Mouse (Mus musculus) CH12.LX (cell line): ENCODE results near the gene Sdr9c7. TPM values are rescaled to one million over a fixed set of nuclear protein-coding genes. Genes with fewer than 3 reads are reported as not detected.
A peak's percentile ranks its signal among the peaks of the same experiment; 100 is the strongest.

ENCODE experiments used
- DNase-seq: peaks from one replicate; pipeline ENCODE4 v3.0.0-alpha.2; 2013; ENCODE audit errors: extremely low read depth
- H3K27ac ChIP-seq: 2 replicates; pipeline ENCODE4 v1.5.1; 2012; ENCODE audit warnings: low read depth, mild to moderate bottlenecking, control low read depth, moderate library complexity; ENCODE audit not compliant: insufficient read depth
- H3K27me3 ChIP-seq: replicated peaks from 2 replicates; pipeline ENCODE3; 2012; ENCODE audit warnings: inconsistent platforms
- H3K36me3 ChIP-seq, 2 experiments: replicated peaks in 1 of 2; 2 replicates each; pipeline versions ENCODE3 to v1.6.1; 2012; ENCODE audit warnings: inconsistent platforms in 1 of 2, low read length in 1 of 2, mild to moderate bottlenecking in 1 of 2, mixed read lengths in 1 of 2, moderate library complexity in 1 of 2; ENCODE audit not compliant: control insufficient read depth in 1 of 2, insufficient read depth in 1 of 2
- H3K4me1 ChIP-seq, 2 experiments: 2 replicates each; pipeline ENCODE4 v1.6.1; 2012; ENCODE audit warnings: inconsistent platforms in 1 of 2, moderate library complexity in 1 of 2; ENCODE audit not compliant: insufficient read depth in 2 of 2, control insufficient read depth in 1 of 2
- H3K4me2 ChIP-seq: 2 replicates; pipeline ENCODE4 v1.6.1; 2012; ENCODE audit warnings: low read depth, mild to moderate bottlenecking, control low read depth; ENCODE audit not compliant: poor library complexity, insufficient read depth, severe bottlenecking
- H3K4me3 ChIP-seq, 3 experiments: fragments of 150-350 bp in 1 of 3; sonication (generic) in 1 of 3; replicated peaks in 1 of 3; 2 replicates each; pipeline versions ENCODE3 to v1.5.1; 2011 to 2012; ENCODE audit warnings: low read depth in 2 of 3, low read length in 2 of 3, mild to moderate bottlenecking in 2 of 3, moderate library complexity in 2 of 3, control low read depth in 1 of 3, improper control_type of control experiment in 1 of 3, inconsistent platforms in 1 of 3, mixed read lengths in 1 of 3; ENCODE audit not compliant: poor library complexity in 1 of 3
- H3K79me2 ChIP-seq: replicated peaks from 2 replicates; pipeline ENCODE4 v1.6.1; 2012; ENCODE audit warnings: mild to moderate bottlenecking, moderate library complexity; ENCODE audit not compliant: control insufficient read depth, poor library complexity, insufficient read depth, severe bottlenecking; ENCODE audit errors: extremely low read depth
- H3K9ac ChIP-seq: 2 replicates; pipeline ENCODE4 v1.6.1; 2012; ENCODE audit warnings: low read depth, mild to moderate bottlenecking, control low read depth, moderate library complexity; ENCODE audit not compliant: insufficient read depth
- H3K9me3 ChIP-seq: replicated peaks from 2 replicates; pipeline ENCODE3; 2012; ENCODE audit warnings: low read length, inconsistent platforms, mixed read lengths
- BHLHE40 ChIP-seq: IDR thresholded peaks from 2 replicates; pipeline ENCODE4 v1.6.1; 2011; ENCODE audit warnings: mild to moderate bottlenecking, low read depth, low read length, improper control_type of control experiment
- CHD1 ChIP-seq: IDR thresholded peaks from 2 replicates; pipeline ENCODE4 v1.6.1; 2012; ENCODE audit warnings: low read depth, low read length, improper control_type of control experiment, inconsistent platforms
- CTCF ChIP-seq, 2 experiments: IDR thresholded peaks in 1 of 2; conservative IDR thresholded peaks in 1 of 2; 2 replicates each; pipeline ENCODE4 v1.5.1; 2011 to 2012; ENCODE audit warnings: low read depth in 2 of 2, low read length in 2 of 2, improper control_type of control experiment in 1 of 2, inconsistent platforms in 1 of 2, mild to moderate bottlenecking in 1 of 2, moderate library complexity in 1 of 2
- E2F4 ChIP-seq: IDR thresholded peaks from 2 replicates; pipeline ENCODE4 v1.6.1; 2011; ENCODE audit warnings: low read depth, low read length, improper control_type of control experiment; ENCODE audit not compliant: insufficient replicate concordance
- GABPA ChIP-seq: IDR thresholded peaks from 2 replicates; pipeline ENCODE4 v1.6.1; 2012; ENCODE audit warnings: low read depth, low read length, improper control_type of control experiment, inconsistent platforms; ENCODE audit not compliant: insufficient replicate concordance
- JUN ChIP-seq: IDR thresholded peaks from 2 replicates; pipeline ENCODE4 v1.6.1; 2011; ENCODE audit warnings: low read depth, mild to moderate bottlenecking, low read length, improper control_type of control experiment, moderate library complexity; ENCODE audit not compliant: insufficient read depth
- JUND ChIP-seq: conservative IDR thresholded peaks from 2 replicates; pipeline ENCODE4 v1.6.1; 2011; ENCODE audit warnings: low read depth, low read length, improper control_type of control experiment
- MAX ChIP-seq: IDR thresholded peaks from 2 replicates; pipeline ENCODE4 v1.6.1; 2011; ENCODE audit warnings: low read length, improper control_type of control experiment
- MAZ ChIP-seq: IDR thresholded peaks from 2 replicates; pipeline ENCODE4 v1.6.1; 2012; ENCODE audit warnings: low read depth, mild to moderate bottlenecking, inconsistent platforms, low read length, improper control_type of control experiment, moderate library complexity
- MYC ChIP-seq: IDR thresholded peaks from 2 replicates; pipeline ENCODE4 v1.6.1; 2011; ENCODE audit warnings: low read depth, mild to moderate bottlenecking, improper control_type of control experiment, low read length
- NELFE ChIP-seq: IDR thresholded peaks from 2 replicates; pipeline ENCODE4 v1.6.1; 2011; ENCODE audit warnings: low read depth, low read length, improper control_type of control experiment
- PAX5 ChIP-seq: IDR thresholded peaks from 2 replicates; pipeline ENCODE4 v1.6.1; 2012; ENCODE audit warnings: low read length, inconsistent platforms, mixed read lengths
- POLR2A ChIP-seq: IDR thresholded peaks from 2 replicates; pipeline ENCODE4 v1.6.1; 2011; ENCODE audit warnings: low read depth, mild to moderate bottlenecking, improper control_type of control experiment, low read length
- POLR2AphosphoS2 ChIP-seq: IDR thresholded peaks from 2 replicates; pipeline ENCODE4 v1.6.1; 2011; ENCODE audit warnings: low read depth, low read length, improper control_type of control experiment
- RAD21 ChIP-seq: IDR thresholded peaks from 2 replicates; pipeline ENCODE4 v1.6.1; 2011; ENCODE audit warnings: low read depth, mild to moderate bottlenecking, low read length, improper control_type of control experiment, moderate library complexity
- RCOR1 ChIP-seq: conservative IDR thresholded peaks from 2 replicates; pipeline ENCODE4 v1.6.1; 2012; ENCODE audit warnings: low read depth, mild to moderate bottlenecking, inconsistent platforms, low read length, improper control_type of control experiment
- SIN3A ChIP-seq: IDR thresholded peaks from 2 replicates; pipeline ENCODE4 v1.6.1; 2012; ENCODE audit warnings: low read length, improper control_type of control experiment, inconsistent platforms
- SMC3 ChIP-seq: IDR thresholded peaks from 2 replicates; pipeline ENCODE4 v1.6.1; 2011; ENCODE audit warnings: low read depth, low read length, improper control_type of control experiment
- TBP ChIP-seq: conservative IDR thresholded peaks from 2 replicates; pipeline ENCODE4 v1.6.1; 2011; ENCODE audit warnings: low read depth, low read length, improper control_type of control experiment
- ZMIZ1 ChIP-seq: IDR thresholded peaks from 2 replicates; pipeline ENCODE4 v1.6.1; 2012; ENCODE audit warnings: low read depth, mild to moderate bottlenecking, inconsistent platforms, low read length, improper control_type of control experiment
- dilution Hi-C: fragments of 300-500 bp; cut with MboI; formaldehyde crosslinking; loops from 2 replicates; pipeline ENCODE4 v1.14.3; 2020; ENCODE audit warnings: low sequenced_read_pairs; ENCODE audit not compliant: extremely low pct_unique_long_range_greater_than_20kb, extremely low pct_ligation_motif_present
- in situ Hi-C: fragments of 300-500 bp; cut with MboI; formaldehyde crosslinking; loops from 3 replicates; pipeline ENCODE4 v1.14.3; 2019; ENCODE audit warnings: low sequenced_read_pairs, low pct_ligation_motif_present, low pct_unique_long_range_greater_than_20kb, mixed read lengths
- polyA plus RNA-seq: library from polyadenylated mRNA; unstranded; fragments of >175 nt; gene quantifications from 2 replicates; pipeline ENCODE4 v1.2.1, GENCODE M21; 2012; ENCODE audit warnings: low read depth; ENCODE audit not compliant: insufficient read length
- total RNA-seq, 2 experiments: library from RNA; depleted of rRNA; stranded (reverse); fragments of 300-350 nt in 1 of 2; fragments of >200 nt in 1 of 2; gene quantifications; 2 replicates each; pipeline ENCODE4 v1.2.3; 2012 to 2014

Gene Sdr9c7
- total and polyA plus RNA-seq, 3 experiments: not detected

DNA sequence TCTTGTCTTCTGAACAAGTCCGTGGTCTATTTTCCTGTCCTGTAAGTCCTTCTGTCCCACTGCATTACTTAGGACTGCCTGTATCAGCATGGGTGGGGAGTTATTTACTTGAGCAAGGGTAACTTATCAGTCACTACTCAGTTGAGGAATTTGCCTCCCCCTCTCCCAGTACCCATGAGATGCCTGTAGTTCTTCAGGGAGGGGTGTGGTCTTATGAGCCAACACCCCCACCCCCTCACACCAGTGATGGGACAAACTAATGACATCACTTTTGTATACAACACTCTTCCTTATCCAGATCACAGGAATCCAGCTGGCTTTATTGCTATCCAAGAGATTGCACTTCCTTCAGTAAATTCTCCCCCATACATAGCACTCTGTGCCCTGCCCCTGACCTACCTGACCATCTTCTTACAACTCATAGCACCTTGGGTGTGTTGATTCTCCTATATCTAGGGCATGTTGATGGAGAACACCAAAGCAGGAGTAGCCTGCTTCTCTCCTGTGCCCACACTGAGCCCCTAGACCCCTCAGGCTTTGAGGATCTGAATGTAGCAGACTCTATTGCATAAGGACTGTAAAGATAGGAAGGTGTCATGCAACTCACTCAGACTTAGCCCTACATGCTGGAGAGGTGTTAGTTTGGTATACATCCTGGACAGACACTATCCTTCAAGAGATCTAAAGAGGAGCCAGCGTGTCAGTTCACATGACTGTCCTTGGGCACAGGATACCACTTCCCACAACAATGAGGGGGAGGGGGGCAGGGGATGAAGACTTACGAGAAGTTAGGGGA lies 19.9 kb upstream of the Sdr9c7 start:
- Histone ChIP-seq H3K9ac (no peak overlapping the region), H3K4me1 (peaks cover 0 to 12% of the 10 kb centered on the region in 2 experiments; a peak in 1 of 4 replicates), H3K9me3 (no peaks in the 10 kb centered on the region), H3K4me3 (no peak overlapping the region), H3K4me2 (no peak overlapping the region), H3K36me3 (no peaks in the 10 kb centered on the region), H3K27me3 (peaks cover 12% of the 10 kb centered on the region), H3K79me2 (no peaks in the 10 kb centered on the region), H3K27ac (no peak overlapping the region)
- DNase-seq: no peak
- no peak for TF ChIP-seq MAZ
- dilution Hi-C loops (no loop called here), in situ Hi-C loops (no loop called here)

DNA sequence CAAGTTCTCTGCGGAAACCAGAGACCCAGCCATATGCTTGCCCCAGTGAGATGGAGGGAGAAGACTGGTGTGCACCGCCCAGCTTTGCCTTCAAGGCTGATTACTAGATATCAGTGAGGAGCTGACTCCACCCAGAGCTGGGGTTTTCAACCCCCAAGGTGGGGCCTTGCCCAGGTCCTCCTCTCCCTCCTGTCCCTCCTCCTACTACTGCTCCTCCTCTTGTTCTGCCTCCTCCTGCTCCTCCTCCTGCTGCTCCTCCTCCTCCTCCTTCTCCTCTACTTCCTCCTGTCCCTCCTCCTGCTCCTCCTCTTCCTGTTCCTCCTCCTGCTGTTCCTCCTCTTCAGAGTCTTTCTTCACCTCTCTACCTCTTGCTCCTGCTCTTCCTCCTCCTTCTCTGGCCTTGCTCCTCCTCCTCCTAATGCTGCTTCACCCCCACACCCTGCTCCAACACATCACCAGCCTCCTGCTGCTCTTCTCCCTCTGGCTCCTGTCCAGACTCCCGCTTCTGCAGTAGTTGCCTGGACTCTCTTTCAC lies 19.1 kb upstream of the Sdr9c7 start:
- Histone ChIP-seq H3K27ac (no peak overlapping the region), H3K9ac (no peak overlapping the region), H3K36me3 (no peaks in the 10 kb centered on the region), H3K79me2 (no peaks in the 10 kb centered on the region), H3K4me2 (no peak overlapping the region), H3K9me3 (no peaks in the 10 kb centered on the region), H3K4me3 (peak overlapping the region in 2 of 3 experiments; percentile 23 to 40)
- dilution Hi-C loops (no loop called here), in situ Hi-C loops (no loop called here)
- peak; percentile 35 for DNase-seq
- TF ChIP-seq CHD1 (no peak), RAD21 (no peak), SIN3A (no peak), MYC (no peak), GABPA (no peak), CTCF (conservative IDR thresholded peaks at IDR 0.05 in 1 of 2, IDR thresholded peaks at IDR 0.05 in 1 of 2; ENCODE audit: low read depth in 2 of 2, low read length in 2 of 2) (no peak), PAX5 (no peak)
- TF ChIP-seq, all 38 proteins: peak for 0
- H3K4me1 ChIP-seq: peaks cover 0 to 12% of the 10 kb centered on the region in 2 experiments; a peak in 1 of 4 replicates
- peaks cover 16% of the 10 kb centered on the region for H3K27me3 ChIP-seq

DNA sequence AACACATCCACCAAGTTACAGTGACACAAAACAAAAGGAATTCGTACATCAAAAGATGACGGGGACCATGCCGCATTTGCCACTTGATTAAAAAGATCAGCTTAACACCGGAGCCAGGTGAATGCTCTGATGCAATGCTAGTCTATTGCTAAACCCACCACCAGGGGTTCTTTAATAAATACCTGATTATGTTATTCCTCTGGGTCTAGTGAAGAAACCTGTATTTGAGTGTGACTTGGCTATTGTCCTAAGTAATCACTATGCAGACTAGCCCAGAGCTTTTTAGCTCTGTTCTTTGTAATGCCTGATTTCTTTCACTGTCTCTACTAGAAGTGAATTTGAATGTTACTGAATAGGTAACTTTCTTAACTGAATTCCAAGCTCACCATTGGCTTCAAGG lies 17.3 kb upstream of the Sdr9c7 start:
- no peak for DNase-seq
- H3K79me2 ChIP-seq: no peaks in the 10 kb centered on the region
- no peak overlapping the region for H3K4me3 ChIP-seq
- TF ChIP-seq TBP (no peak), E2F4 (no peak), PAX5 (no peak), CHD1 (no peak), POLR2AphosphoS2 (no peak), JUND (no peak), NELFE (no peak), POLR2A (no peak), MAZ (no peak), MYC (no peak), GABPA (no peak), MAX (no peak), RCOR1 (no peak), JUN (no peak), ZMIZ1 (no peak), BHLHE40 (no peak), SIN3A (no peak), SMC3 (no peak)
- in situ Hi-C loops (no loop called here), dilution Hi-C loops (no loop called here)
- peaks cover 17% of the 10 kb centered on the region for H3K27me3 ChIP-seq
- no peak overlapping the region for H3K4me2 ChIP-seq
- no peaks in the 10 kb centered on the region for H3K9me3 ChIP-seq
- no peak overlapping the region for H3K9ac ChIP-seq
- no peaks in the 10 kb centered on the region for H3K36me3 ChIP-seq
- H3K27ac ChIP-seq: no peak overlapping the region
- peaks cover 0 to 12% of the 10 kb centered on the region in 2 experiments; a peak in 1 of 4 replicates for H3K4me1 ChIP-seq
